Mouse (Mus musculus): ENCODE measurements around the gene Hey2. TPM values are rescaled to one million over a fixed set of nuclear protein-coding genes. Genes with fewer than 3 reads are reported as not detected.

The Hey2 gene
- polyA plus RNA-seq, 1 experiment from 2014 or later = 4.0 TPM

- Histone ChIP-seq H3K4me1 (ENCODE audit: control insufficient read depth, insufficient read depth, low read length) (peaks cover 8% of the 10 kb centered on the region), H3K27ac (ENCODE audit: low read length) (no peak overlapping the region), H3K4me3 (ENCODE audit: low read depth, low read length) (no peak overlapping the region), H3K9ac (ENCODE audit: low read depth, low read length) (no peak overlapping the region), H3K36me3 (ENCODE audit: control insufficient read depth, insufficient read depth, low read length) (0 out of 2 replicates have a peak, but pooled peaks cover 5% of the 10 kb centered on the region), H3K9me3 (replicated peaks; ENCODE audit: control insufficient read depth, low read length, poor library complexity, severe bottlenecking) (peaks cover 6% of the 10 kb centered on the region; the same call in 1 of the 2 replicates), H3K27me3 (ENCODE audit: control insufficient read depth, insufficient read depth, low read depth, low read length) (no peaks in the 10 kb centered on the region), H3K4me2 (ENCODE audit: low read length) (no peak overlapping the region)
- 94% methylated on average over 2 of the region's 2 CpGs for WGBS
- ATAC-seq = no peak
Measured at GRCm38 (mm10) chr10:30799713-30800450, 42.7 kb downstream of the Hey2 start.

- WGBS = 90% methylated on average over 5 of the region's 5 CpGs
- H3K4me2 ChIP-seq (ENCODE audit: low read length) = no peak overlapping the region
Measured at GRCm38 (mm10) chr10:30796469-30797261, 45.9 kb downstream of the Hey2 start.

GRCm38 (mm10) chr10:30791016-30791415, 51.6 kb downstream of the Hey2 start:
- Histone ChIP-seq H3K4me2 (ENCODE audit: low read length) (no peak overlapping the region), H3K4me3 (ENCODE audit: low read depth, low read length) (no peak overlapping the region), H3K9ac (ENCODE audit: low read depth, low read length) (no peak overlapping the region), H3K4me1 (ENCODE audit: control insufficient read depth, insufficient read depth, low read length) (no peaks in the 10 kb centered on the region), H3K36me3 (ENCODE audit: control insufficient read depth, insufficient read depth, low read length) (peaks cover 11% of the 10 kb centered on the region; the same call in 1 of the 2 replicates), H3K27me3 (ENCODE audit: control insufficient read depth, insufficient read depth, low read depth, low read length) (no peaks in the 10 kb centered on the region), H3K27ac (ENCODE audit: low read length) (no peak overlapping the region), H3K9me3 (replicated peaks; ENCODE audit: control insufficient read depth, low read length, poor library complexity, severe bottlenecking) (peaks cover 9% of the 10 kb centered on the region)
- ATAC-seq = no peak
- WGBS = 97% methylated on average over 3 of the region's 3 CpGs

More at GRCm38 (mm10) chr10:30796469-30797261, 45.9 kb downstream of the Hey2 start:
- Histone ChIP-seq H3K27me3 (ENCODE audit: control insufficient read depth, insufficient read depth, low read depth, low read length) (no peaks in the 10 kb centered on the region), H3K9ac (ENCODE audit: low read depth, low read length) (no peak overlapping the region), H3K4me1 (ENCODE audit: control insufficient read depth, insufficient read depth, low read length) (no peaks in the 10 kb centered on the region), H3K27ac (ENCODE audit: low read length) (no peak overlapping the region), H3K36me3 (ENCODE audit: control insufficient read depth, insufficient read depth, low read length) (peaks cover 11% of the 10 kb centered on the region; the same call in 1 of the 2 replicates), H3K4me3 (ENCODE audit: low read depth, low read length) (no peak overlapping the region), H3K9me3 (replicated peaks; ENCODE audit: control insufficient read depth, low read length, poor library complexity, severe bottlenecking) (peaks cover 9% of the 10 kb centered on the region)
- no peak for ATAC-seq

- Histone ChIP-seq H3K9me3 (replicated peaks; ENCODE audit: control insufficient read depth, low read length, poor library complexity, severe bottlenecking) (peaks cover 4% of the 10 kb centered on the region; the same call in 1 of the 2 replicates), H3K4me1 (ENCODE audit: control insufficient read depth, insufficient read depth, low read length) (no peaks in the 10 kb centered on the region), H3K27ac (ENCODE audit: low read length) (no peak overlapping the region), H3K4me2 (ENCODE audit: low read length) (no peak overlapping the region), H3K4me3 (ENCODE audit: low read depth, low read length) (no peak overlapping the region), H3K27me3 (ENCODE audit: control insufficient read depth, insufficient read depth, low read depth, low read length) (no peaks in the 10 kb centered on the region), H3K9ac (ENCODE audit: low read depth, low read length) (no peak overlapping the region), H3K36me3 (ENCODE audit: control insufficient read depth, insufficient read depth, low read length) (peaks cover 3% of the 10 kb centered on the region; the same call in 1 of the 2 replicates)
- no peak for ATAC-seq
- 94% methylated on average over 5 of the region's 5 CpGs for WGBS
Measured at GRCm38 (mm10) chr10:30789521-30789920, 53.1 kb downstream of the Hey2 start.

GRCm38 (mm10) chr10:30788340-30788721, 54.3 kb downstream of the Hey2 start:
- H3K36me3 ChIP-seq (ENCODE audit: control insufficient read depth, insufficient read depth, low read length) = no peaks in the 10 kb centered on the region
- no peaks in the 10 kb centered on the region for H3K4me1 ChIP-seq (ENCODE audit: control insufficient read depth, insufficient read depth, low read length)
- ATAC-seq = no peak
- no peak overlapping the region for H3K9ac ChIP-seq (ENCODE audit: low read depth, low read length)
- H3K27me3 ChIP-seq (ENCODE audit: control insufficient read depth, insufficient read depth, low read depth, low read length) = no peaks in the 10 kb centered on the region
- 89% methylated on average over 1 of the region's 1 CpGs for WGBS
- H3K4me2 ChIP-seq (ENCODE audit: low read length) = no peak overlapping the region
- H3K27ac ChIP-seq (ENCODE audit: low read length) = no peak overlapping the region
- peaks cover 4% of the 10 kb centered on the region; the same call in 1 of the 2 replicates for H3K9me3 ChIP-seq (replicated peaks; ENCODE audit: control insufficient read depth, low read length, poor library complexity, severe bottlenecking)
- no peak overlapping the region for H3K4me3 ChIP-seq (ENCODE audit: low read depth, low read length)

- Histone ChIP-seq H3K27me3 (ENCODE audit: control insufficient read depth, insufficient read depth, low read depth, low read length) (no peaks in the 10 kb centered on the region), H3K36me3 (ENCODE audit: control insufficient read depth, insufficient read depth, low read length) (no peaks in the 10 kb centered on the region), H3K27ac (ENCODE audit: low read length) (no peak overlapping the region), H3K4me2 (ENCODE audit: low read length) (no peak overlapping the region), H3K9me3 (replicated peaks; ENCODE audit: control insufficient read depth, low read length, poor library complexity, severe bottlenecking) (peaks cover 4% of the 10 kb centered on the region; the same call in 1 of the 2 replicates), H3K4me1 (ENCODE audit: control insufficient read depth, insufficient read depth, low read length) (no peaks in the 10 kb centered on the region), H3K9ac (ENCODE audit: low read depth, low read length) (no peak overlapping the region), H3K4me3 (ENCODE audit: low read depth, low read length) (no peak overlapping the region)
- 96% methylated on average over 3 of the region's 3 CpGs for WGBS
- no peak for ATAC-seq
Measured at GRCm38 (mm10) chr10:30787684-30788339, 54.8 kb downstream of the Hey2 start.

- Histone ChIP-seq H3K9me3 (replicated peaks; ENCODE audit: control insufficient read depth, low read length, poor library complexity, severe bottlenecking) (no peaks in the 10 kb centered on the region), H3K36me3 (ENCODE audit: control insufficient read depth, insufficient read depth, low read length) (no peaks in the 10 kb centered on the region), H3K4me2 (ENCODE audit: low read length) (no peak overlapping the region), H3K4me3 (ENCODE audit: low read depth, low read length) (no peak overlapping the region), H3K9ac (ENCODE audit: low read depth, low read length) (no peak overlapping the region), H3K27ac (ENCODE audit: low read length) (no peak overlapping the region), H3K27me3 (ENCODE audit: control insufficient read depth, insufficient read depth, low read depth, low read length) (no peaks in the 10 kb centered on the region), H3K4me1 (ENCODE audit: control insufficient read depth, insufficient read depth, low read length) (no peaks in the 10 kb centered on the region)
- 88% methylated on average over 5 of the region's 5 CpGs for WGBS
- ATAC-seq = no peak
Measured at GRCm38 (mm10) chr10:30786103-30786754, 56.4 kb downstream of the Hey2 start.
